Mouse (Mus musculus): Measurements from ENCODE around the gene Dnase1l2.

Dnase1l2 gene

GRCm38 (mm10) chr17:24442632-24443155, at the start of gene Dnase1l2:
TSS of gene Dnase1l2 (minus strand) at chr17:24443105.
- DNase-seq (ENCODE audit: low read depth, low spot score), result no peak

- no peak for DNase-seq (ENCODE audit: low read depth, low spot score)
Measured at GRCm38 (mm10) chr17:24490399-24490798, 47.5 kb upstream of the Dnase1l2 start.

GRCm38 (mm10) chr17:24489265-24490030, 46.5 kb upstream of the Dnase1l2 start:
- DNase-seq (ENCODE audit: low read depth, low spot score), result no peak

- no peak for DNase-seq (ENCODE audit: low read depth, low spot score)
Measured at GRCm38 (mm10) chr17:24488662-24489264, 45.9 kb upstream of the Dnase1l2 start.

GRCm38 (mm10) chr17:24488186-24488661, 45.3 kb upstream of the Dnase1l2 start, which contains the start of gene Caskin1:
TSS of gene Caskin1 (plus strand) at chr17:24488601.
- no peak for DNase-seq (ENCODE audit: low read depth, low spot score)

GRCm38 (mm10) chr17:24485090-24485860, 42.4 kb upstream of the Dnase1l2 start:
- DNase-seq (ENCODE audit: low read depth, low spot score), result no peak

GRCm38 (mm10) chr17:24483495-24483894, 40.6 kb upstream of the Dnase1l2 start:
- no peak for DNase-seq (ENCODE audit: low read depth, low spot score)

GRCm38 (mm10) chr17:24481027-24481815, 38.3 kb upstream of the Dnase1l2 start:
- DNase-seq (ENCODE audit: low read depth, low spot score), result no peak

- no peak for DNase-seq (ENCODE audit: low read depth, low spot score)
Measured at GRCm38 (mm10) chr17:24480201-24480826, 37.4 kb upstream of the Dnase1l2 start.

GRCm38 (mm10) chr17:24479431-24479830, 36.5 kb upstream of the Dnase1l2 start:
- DNase-seq (ENCODE audit: low read depth, low spot score), result no peak

GRCm38 (mm10) chr17:24478663-24479380, 35.9 kb upstream of the Dnase1l2 start, which contains the start of gene Mlst8:
TSS of gene Mlst8 (minus strand) at chr17:24479078.
- DNase-seq (ENCODE audit: low read depth, low spot score), result peak; percentile 96

GRCm38 (mm10) chr17:24477985-24478600, 35.2 kb upstream of the Dnase1l2 start:
- DNase-seq (ENCODE audit: low read depth, low spot score), result no peak

GRCm38 (mm10) chr17:24477053-24477984, 34.4 kb upstream of the Dnase1l2 start:
- no peak for DNase-seq (ENCODE audit: low read depth, low spot score)

- DNase-seq (ENCODE audit: low read depth, low spot score), result no peak
Measured at GRCm38 (mm10) chr17:24476022-24476776, 33.3 kb upstream of the Dnase1l2 start.

- no peak for DNase-seq (ENCODE audit: low read depth, low spot score)
Measured at GRCm38 (mm10) chr17:24475586-24475985, 32.7 kb upstream of the Dnase1l2 start.

GRCm38 (mm10) chr17:24474557-24474956, 31.7 kb upstream of the Dnase1l2 start:
- DNase-seq (ENCODE audit: low read depth, low spot score), result no peak

GRCm38 (mm10) chr17:24473612-24474275, 30.8 kb upstream of the Dnase1l2 start, which contains the start of gene Bricd5:
TSS of gene Bricd5 (plus strand) at chr17:24473884.
- DNase-seq (ENCODE audit: low read depth, low spot score), result no peak
